Mouse (Mus musculus) kidney, adult 2 months (tissue): ENCODE results near the gene Etnppl. TPM values are rescaled to one million over a fixed set of nuclear protein-coding genes. Genes with fewer than 3 reads are reported as not detected.

ENCODE experiments used
- DNase-seq: peaks from one replicate; pipeline ENCODE4 v3.0.0; 2021
- H3K27ac ChIP-seq: fragments of 200-500 bp; 2 replicates; pipeline ENCODE4 v1.5.1; 2012; ENCODE audit warnings: low read depth, low read length, control low read depth, inconsistent platforms; ENCODE audit not compliant: insufficient read depth
- H3K27me3 ChIP-seq: fragments of 200-500 bp; replicated peaks from 2 replicates; pipeline ENCODE4 v1.6.1; 2012; ENCODE audit warnings: mild to moderate bottlenecking, moderate library complexity, low read length, inconsistent platforms; ENCODE audit not compliant: control insufficient read depth, insufficient read depth
- H3K36me3 ChIP-seq: fragments of 200-500 bp; 2 replicates; pipeline ENCODE4 v1.6.1; 2012; ENCODE audit warnings: mild to moderate bottlenecking, moderate library complexity, low read length, inconsistent platforms; ENCODE audit not compliant: control insufficient read depth, insufficient read depth
- H3K4me1 ChIP-seq: fragments of 200-500 bp; 2 replicates; pipeline ENCODE4 v1.6.1; 2011; ENCODE audit warnings: low read length; ENCODE audit not compliant: control insufficient read depth, insufficient read depth
- H3K4me3 ChIP-seq: fragments of 200-500 bp; 2 replicates; pipeline ENCODE4 v1.5.1; 2011; ENCODE audit warnings: mild to moderate bottlenecking, low read depth, low read length, control low read depth; ENCODE audit not compliant: insufficient read depth
- CTCF ChIP-seq: fragments of 200-500 bp; conservative IDR thresholded peaks from 2 replicates; pipeline ENCODE4 v1.5.1; 2011; ENCODE audit warnings: low read depth, mild to moderate bottlenecking, control low read depth, low read length, moderate library complexity, mixed read lengths; ENCODE audit not compliant: insufficient read depth, insufficient read length
- POLR2A ChIP-seq: fragments of 200-500 bp; IDR thresholded peaks from one replicate; pipeline ENCODE4 v1.6.1; 2011; ENCODE audit warnings: low read depth, low read length, control low read depth
- WGBS: fragments of 180-500 bp; shearing (Covaris S2); methylation state at CpG from one replicate; pipeline ENCODE4 v1.1.7; 2018; 5-methylcytosine and 5-hydroxymethylcytosine counted together
- polyA plus RNA-seq: library from polyadenylated mRNA; depleted of rRNA; stranded (reverse); fragments of >200 nt; gene quantifications from 2 replicates; pipeline ENCODE4 v1.2.3, GENCODE M21; 2012

The Etnppl gene
- polyA plus RNA-seq, 1 experiment, result 2.4 TPM

GRCm38 (mm10) chr3:130620517-130621146 lies 3.4 kb downstream of the Etnppl start:
- DNase-seq, result no peak
- H3K4me1 ChIP-seq, result no peaks in the 10 kb centered on the region
- no peak overlapping the region for H3K27ac ChIP-seq
- 75% methylated on average over 12 of the region's 12 CpGs for WGBS
- no peak for TF ChIP-seq POLR2A
- TF ChIP-seq CTCF, result no peak
- no peaks in the 10 kb centered on the region for H3K36me3 ChIP-seq
- H3K4me3 ChIP-seq, result no peak overlapping the region
- no peaks in the 10 kb centered on the region for H3K27me3 ChIP-seq

- TF ChIP-seq POLR2A, result no peak
- no peak for TF ChIP-seq CTCF
- no peak overlapping the region for H3K4me3 ChIP-seq
- H3K27me3 ChIP-seq, result no peaks in the 10 kb centered on the region
- no peaks in the 10 kb centered on the region for H3K36me3 ChIP-seq
- H3K4me1 ChIP-seq, result no peaks in the 10 kb centered on the region
- H3K27ac ChIP-seq, result no peak overlapping the region
- no peak for DNase-seq
- 95% methylated on average over 5 of the region's 5 CpGs for WGBS
Measured at GRCm38 (mm10) chr3:130628358-130628757, 11.1 kb downstream of the Etnppl start.

GRCm38 (mm10) chr3:130633859-130634258 lies 16.6 kb downstream of the Etnppl start:
- DNase-seq, result no peak
- Histone ChIP-seq H3K4me1 (no peaks in the 10 kb centered on the region), H3K27ac (no peak overlapping the region), H3K4me3 (no peak overlapping the region), H3K27me3 (no peaks in the 10 kb centered on the region), H3K36me3 (no peaks in the 10 kb centered on the region)
- WGBS, result 48% methylated on average over 5 of the region's 5 CpGs
- TF ChIP-seq CTCF (no peak; the same call in 1 of the 2 replicates), POLR2A (no peak)

- no peak for TF ChIP-seq POLR2A
- no peak for TF ChIP-seq CTCF
- Histone ChIP-seq H3K27me3 (no peaks in the 10 kb centered on the region), H3K36me3 (no peaks in the 10 kb centered on the region), H3K4me3 (no peak overlapping the region), H3K4me1 (no peaks in the 10 kb centered on the region), H3K27ac (no peak overlapping the region)
- no peak for DNase-seq
- 81% methylated on average over 11 of the region's 11 CpGs for WGBS
Measured at GRCm38 (mm10) chr3:130646110-130646810, 29.0 kb downstream of the Etnppl start.

GRCm38 (mm10) chr3:130649569-130649968 lies 32.3 kb downstream of the Etnppl start:
- no peak for DNase-seq
- WGBS, result 53% methylated on average over 6 of the region's 6 CpGs
- no peaks in the 10 kb centered on the region for H3K36me3 ChIP-seq

GRCm38 (mm10) chr3:130660619-130661018 lies 43.4 kb downstream of the Etnppl start:
- DNase-seq, result no peak
- Histone ChIP-seq H3K36me3 (no peaks in the 10 kb centered on the region), H3K4me1 (no peaks in the 10 kb centered on the region), H3K27me3 (no peaks in the 10 kb centered on the region), H3K4me3 (no peak overlapping the region), H3K27ac (no peak overlapping the region)
- no peak for TF ChIP-seq POLR2A
- TF ChIP-seq CTCF, result no peak
- WGBS, result 74% methylated on average over 6 of the region's 6 CpGs

More at GRCm38 (mm10) chr3:130649569-130649968, 32.3 kb downstream of the Etnppl start:
- Histone ChIP-seq H3K4me1 (no peaks in the 10 kb centered on the region), H3K27ac (no peak overlapping the region), H3K27me3 (no peaks in the 10 kb centered on the region), H3K4me3 (no peak overlapping the region)
- TF ChIP-seq POLR2A (no peak), CTCF (no peak)

- WGBS, result 96% methylated on average over 3 of the region's 3 CpGs
Measured at GRCm38 (mm10) chr3:130662496-130662895, 45.2 kb downstream of the Etnppl start.

More at GRCm38 (mm10) chr3:130662496-130662895, 45.2 kb downstream of the Etnppl start:
- Histone ChIP-seq H3K4me1 (no peaks in the 10 kb centered on the region), H3K36me3 (no peaks in the 10 kb centered on the region), H3K4me3 (no peak overlapping the region), H3K27ac (no peak overlapping the region), H3K27me3 (no peaks in the 10 kb centered on the region)
- DNase-seq, result no peak
- TF ChIP-seq CTCF (no peak), POLR2A (no peak)
